Mouse (Mus musculus): Measurements from ENCODE around the gene Tmc5. TPM values are rescaled to one million over a fixed set of nuclear protein-coding genes. Genes with fewer than 3 reads are reported as not detected.

The Tmc5 gene
- polyA plus RNA-seq (2014; fragmentation: Nextera tagmentation; extraction: Ambion mirVana): 0.17 and 0.19 TPM in 2 replicates

GRCm38 (mm10) chr7:118597201-118597600, at the start of gene Tmc5:
TSS of gene Tmc5 (plus strand) at chr7:118597297.
- Histone ChIP-seq H3K9ac (ENCODE audit: low read length) (peak within 1 kb of the TSS; percentile 35; the same call in 1 of the 2 replicates), H3K9me3 (ENCODE audit: control insufficient read depth, low read length) (no peaks in the 10 kb centered on the region), H3K36me3 (ENCODE audit: control insufficient read depth, insufficient read depth, low read length) (no peaks in the 10 kb centered on the region), H3K27ac (ENCODE audit: low read depth, low read length) (no peak within 1 kb of the TSS), H3K4me1 (ENCODE audit: control insufficient read depth, insufficient read depth, low read length) (peaks cover 26% of the 10 kb centered on the region), H3K4me2 (ENCODE audit: low read depth) (peak within 1 kb of the TSS; percentile 38), H3K27me3 (ENCODE audit: control insufficient read depth, insufficient read depth, low read length) (peaks cover 13% of the 10 kb centered on the region), H3K4me3 (ENCODE audit: low read depth, low read length) (peak within 1 kb of the TSS; percentile 16; the same call in 1 of the 2 replicates)
- no peak for DNase-seq (ENCODE audit: low spot score)
- no peak for ATAC-seq (ENCODE audit: insufficient read depth, low FRiP score, low TSS enrichment)
- 2% methylated on average over 22 of the region's 23 CpGs for WGBS

DNA sequence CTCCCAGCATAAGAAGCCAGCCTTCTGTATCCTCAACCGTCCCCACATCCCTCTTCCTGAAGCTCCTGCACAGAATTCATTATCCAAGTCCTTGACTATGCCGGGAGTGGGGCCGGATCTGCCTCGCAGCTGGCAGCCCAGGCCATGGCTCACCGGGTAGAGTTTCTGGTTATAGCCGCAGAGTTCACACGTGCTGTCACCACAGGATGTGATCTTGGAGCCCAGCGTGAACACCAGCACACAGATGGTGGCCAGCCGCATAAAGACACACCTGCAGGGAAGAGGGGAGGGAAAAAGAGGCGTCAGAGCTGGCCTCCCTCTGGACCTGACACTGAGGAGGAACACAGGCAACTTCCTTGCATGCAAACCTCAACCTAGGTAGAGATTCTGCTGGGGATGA, 49.6 kb upstream of the Tmc5 start:
- H3K4me3 ChIP-seq (ENCODE audit: low read depth, low read length): no peak overlapping the region
- H3K36me3 ChIP-seq (ENCODE audit: control insufficient read depth, insufficient read depth, low read length): no peaks in the 10 kb centered on the region; the same call in none of the 2 replicates
- no peak overlapping the region for H3K4me2 ChIP-seq (ENCODE audit: low read depth)
- H3K27me3 ChIP-seq (ENCODE audit: control insufficient read depth, insufficient read depth, low read length): no peaks in the 10 kb centered on the region
- H3K9me3 ChIP-seq (ENCODE audit: control insufficient read depth, low read length): no peaks in the 10 kb centered on the region
- H3K4me1 ChIP-seq (ENCODE audit: control insufficient read depth, insufficient read depth, low read length): no peaks in the 10 kb centered on the region
- ATAC-seq (ENCODE audit: insufficient read depth, low FRiP score, low TSS enrichment): no peak
- H3K9ac ChIP-seq (ENCODE audit: low read length): no peak overlapping the region
- no peak overlapping the region for H3K27ac ChIP-seq (ENCODE audit: low read depth, low read length)
- no peak for DNase-seq (ENCODE audit: low spot score)
- 76% methylated on average over 10 of the region's 10 CpGs for WGBS

- no peaks in the 10 kb centered on the region for H3K4me1 ChIP-seq (ENCODE audit: control insufficient read depth, insufficient read depth, low read length)
- no peak overlapping the region for H3K27ac ChIP-seq (ENCODE audit: low read depth, low read length)
- no peak overlapping the region for H3K9ac ChIP-seq (ENCODE audit: low read length)
- no peaks in the 10 kb centered on the region; the same call in none of the 2 replicates for H3K36me3 ChIP-seq (ENCODE audit: control insufficient read depth, insufficient read depth, low read length)
- WGBS: 76% methylated on average over 4 of the region's 4 CpGs
- H3K27me3 ChIP-seq (ENCODE audit: control insufficient read depth, insufficient read depth, low read length): no peaks in the 10 kb centered on the region
- DNase-seq (ENCODE audit: low spot score) (no peak), ATAC-seq (ENCODE audit: insufficient read depth, low FRiP score, low TSS enrichment) (no peak)
- H3K4me3 ChIP-seq (ENCODE audit: low read depth, low read length): no peak overlapping the region
- H3K9me3 ChIP-seq (ENCODE audit: control insufficient read depth, low read length): no peaks in the 10 kb centered on the region; the same call in 1 of the 2 replicates
- H3K4me2 ChIP-seq (ENCODE audit: low read depth): no peak overlapping the region
Measured at GRCm38 (mm10) chr7:118553881-118554280, 43.2 kb upstream of the Tmc5 start.

GRCm38 (mm10) chr7:118554290-118554689, 42.8 kb upstream of the Tmc5 start:
- ATAC-seq (ENCODE audit: insufficient read depth, low FRiP score, low TSS enrichment): no peak
- H3K36me3 ChIP-seq (ENCODE audit: control insufficient read depth, insufficient read depth, low read length): no peaks in the 10 kb centered on the region; the same call in none of the 2 replicates

DNA sequence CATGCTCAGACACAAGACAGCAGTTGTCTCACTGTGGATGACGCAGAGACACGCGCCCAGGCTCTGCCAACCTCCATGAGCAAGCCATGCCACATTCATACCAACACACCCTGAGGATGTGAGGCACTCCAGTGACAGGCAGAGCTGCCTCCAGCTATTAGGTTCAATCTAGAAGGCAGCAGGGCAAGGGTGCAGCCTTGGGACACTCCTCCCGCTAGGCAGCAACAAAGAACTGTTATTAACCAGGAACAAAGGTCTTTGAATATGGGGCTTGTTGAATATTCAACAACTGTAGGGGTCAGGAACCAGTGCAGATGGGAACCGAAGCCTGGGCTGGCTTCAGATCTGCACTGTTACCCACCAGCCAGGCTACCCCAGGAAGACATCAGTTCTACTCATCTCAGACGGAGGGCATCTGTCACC, 28.0 kb upstream of the Tmc5 start:
- ATAC-seq (ENCODE audit: insufficient read depth, low FRiP score, low TSS enrichment) (peak; percentile 70), DNase-seq (ENCODE audit: low spot score) (peak; percentile 46)
- Histone ChIP-seq H3K4me2 (ENCODE audit: low read depth) (no peak overlapping the region), H3K4me1 (ENCODE audit: control insufficient read depth, insufficient read depth, low read length) (0 out of 2 replicates have a peak, but pooled peaks cover 3% of the 10 kb centered on the region), H3K9ac (ENCODE audit: low read length) (no peak overlapping the region), H3K27ac (ENCODE audit: low read depth, low read length) (peak overlapping the region; percentile 40), H3K9me3 (ENCODE audit: control insufficient read depth, low read length) (no peaks in the 10 kb centered on the region), H3K4me3 (ENCODE audit: low read depth, low read length) (no peak overlapping the region), H3K27me3 (ENCODE audit: control insufficient read depth, insufficient read depth, low read length) (no peaks in the 10 kb centered on the region), H3K36me3 (ENCODE audit: control insufficient read depth, insufficient read depth, low read length) (no peaks in the 10 kb centered on the region)
- 57% methylated on average over 6 of the region's 6 CpGs for WGBS

More at GRCm38 (mm10) chr7:118554290-118554689, 42.8 kb upstream of the Tmc5 start:
- no peak for DNase-seq (ENCODE audit: low spot score)
- H3K4me3 ChIP-seq (ENCODE audit: low read depth, low read length): no peak overlapping the region
- H3K9me3 ChIP-seq (ENCODE audit: control insufficient read depth, low read length): no peaks in the 10 kb centered on the region; the same call in 1 of the 2 replicates
- WGBS: 65% methylated on average over 2 of the region's 2 CpGs
- H3K9ac ChIP-seq (ENCODE audit: low read length): no peak overlapping the region
- H3K4me2 ChIP-seq (ENCODE audit: low read depth): no peak overlapping the region
- no peak overlapping the region for H3K27ac ChIP-seq (ENCODE audit: low read depth, low read length)
- no peaks in the 10 kb centered on the region for H3K27me3 ChIP-seq (ENCODE audit: control insufficient read depth, insufficient read depth, low read length)
- no peaks in the 10 kb centered on the region for H3K4me1 ChIP-seq (ENCODE audit: control insufficient read depth, insufficient read depth, low read length)

- no peak for ATAC-seq (ENCODE audit: insufficient read depth, low FRiP score, low TSS enrichment)
- 52% methylated on average over 5 of the region's 5 CpGs for WGBS
Measured at GRCm38 (mm10) chr7:118571350-118571749, 25.7 kb upstream of the Tmc5 start.

GRCm38 (mm10) chr7:118572039-118572438, 25.1 kb upstream of the Tmc5 start:
- DNase-seq (ENCODE audit: low spot score) (no peak), ATAC-seq (ENCODE audit: insufficient read depth, low FRiP score, low TSS enrichment) (no peak)
- H3K9ac ChIP-seq (ENCODE audit: low read length): no peak overlapping the region
- no peaks in the 10 kb centered on the region for H3K36me3 ChIP-seq (ENCODE audit: control insufficient read depth, insufficient read depth, low read length)
- no peak overlapping the region for H3K4me2 ChIP-seq (ENCODE audit: low read depth)
- WGBS: 66% methylated on average over 5 of the region's 5 CpGs
- no peaks in the 10 kb centered on the region for H3K27me3 ChIP-seq (ENCODE audit: control insufficient read depth, insufficient read depth, low read length)
- H3K9me3 ChIP-seq (ENCODE audit: control insufficient read depth, low read length): no peaks in the 10 kb centered on the region
- H3K4me1 ChIP-seq (ENCODE audit: control insufficient read depth, insufficient read depth, low read length): 0 out of 2 replicates have a peak, but pooled peaks cover 3% of the 10 kb centered on the region
- no peak overlapping the region for H3K27ac ChIP-seq (ENCODE audit: low read depth, low read length)
- H3K4me3 ChIP-seq (ENCODE audit: low read depth, low read length): no peak overlapping the region

More at GRCm38 (mm10) chr7:118571350-118571749, 25.7 kb upstream of the Tmc5 start:
- Histone ChIP-seq H3K4me2 (ENCODE audit: low read depth) (no peak overlapping the region), H3K9ac (ENCODE audit: low read length) (no peak overlapping the region), H3K9me3 (ENCODE audit: control insufficient read depth, low read length) (no peaks in the 10 kb centered on the region), H3K4me3 (ENCODE audit: low read depth, low read length) (no peak overlapping the region), H3K4me1 (ENCODE audit: control insufficient read depth, insufficient read depth, low read length) (0 out of 2 replicates have a peak, but pooled peaks cover 3% of the 10 kb centered on the region), H3K27ac (ENCODE audit: low read depth, low read length) (no peak overlapping the region), H3K27me3 (ENCODE audit: control insufficient read depth, insufficient read depth, low read length) (no peaks in the 10 kb centered on the region), H3K36me3 (ENCODE audit: control insufficient read depth, insufficient read depth, low read length) (no peaks in the 10 kb centered on the region)
- no peak for DNase-seq (ENCODE audit: low spot score)

DNA sequence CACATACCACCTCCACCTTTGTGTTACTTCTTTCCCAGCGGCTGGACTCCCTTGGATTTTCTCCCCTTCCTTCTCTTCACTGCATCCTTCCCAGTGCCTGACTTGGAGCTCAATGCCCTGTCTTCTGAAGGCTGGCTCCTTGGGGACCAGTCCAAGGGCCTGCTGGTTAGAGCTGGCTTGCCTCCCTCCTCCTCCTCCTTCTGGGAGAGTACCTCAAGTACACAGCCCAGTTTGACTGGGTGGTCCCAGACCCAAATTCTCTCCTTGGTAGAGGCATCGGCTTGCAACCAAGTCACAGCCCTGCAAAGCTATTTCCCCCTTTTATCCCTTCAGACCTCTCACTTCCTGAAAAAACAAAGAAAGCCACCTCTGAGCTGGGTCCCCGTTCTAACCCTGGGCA, 18.8 kb upstream of the Tmc5 start:
- H3K27me3 ChIP-seq (ENCODE audit: control insufficient read depth, insufficient read depth, low read length): no peaks in the 10 kb centered on the region
- 0 out of 2 replicates have a peak, but pooled peaks cover 2% of the 10 kb centered on the region for H3K9me3 ChIP-seq (ENCODE audit: control insufficient read depth, low read length)
- 65% methylated on average over 3 of the region's 3 CpGs for WGBS
- H3K4me2 ChIP-seq (ENCODE audit: low read depth): no peak overlapping the region
- no peak overlapping the region for H3K4me3 ChIP-seq (ENCODE audit: low read depth, low read length)
- DNase-seq (ENCODE audit: low spot score): no peak
- no peak overlapping the region for H3K27ac ChIP-seq (ENCODE audit: low read depth, low read length)
- no peaks in the 10 kb centered on the region for H3K36me3 ChIP-seq (ENCODE audit: control insufficient read depth, insufficient read depth, low read length)
- H3K4me1 ChIP-seq (ENCODE audit: control insufficient read depth, insufficient read depth, low read length): no peaks in the 10 kb centered on the region; the same call in 1 of the 2 replicates
- ATAC-seq (ENCODE audit: insufficient read depth, low FRiP score, low TSS enrichment): no peak
- H3K9ac ChIP-seq (ENCODE audit: low read length): no peak overlapping the region

GRCm38 (mm10) chr7:118579938-118580337, 17.2 kb upstream of the Tmc5 start:
- Histone ChIP-seq H3K9me3 (ENCODE audit: control insufficient read depth, low read length) (0 out of 2 replicates have a peak, but pooled peaks cover 2% of the 10 kb centered on the region), H3K4me2 (ENCODE audit: low read depth) (no peak overlapping the region), H3K4me3 (ENCODE audit: low read depth, low read length) (no peak overlapping the region), H3K9ac (ENCODE audit: low read length) (no peak overlapping the region), H3K4me1 (ENCODE audit: control insufficient read depth, insufficient read depth, low read length) (peaks cover 8% of the 10 kb centered on the region), H3K36me3 (ENCODE audit: control insufficient read depth, insufficient read depth, low read length) (no peaks in the 10 kb centered on the region), H3K27ac (ENCODE audit: low read depth, low read length) (no peak overlapping the region), H3K27me3 (ENCODE audit: control insufficient read depth, insufficient read depth, low read length) (no peaks in the 10 kb centered on the region)
- ATAC-seq (ENCODE audit: insufficient read depth, low FRiP score, low TSS enrichment) (no peak), DNase-seq (ENCODE audit: low spot score) (no peak)
- WGBS: 42% methylated on average over 2 of the region's 2 CpGs

Measured in neural tube, embryonic 11.5 days (tissue).